Mouse (Mus musculus) heart, postnatal 0 days (tissue): ENCODE results near the gene Syndig1. TPM values are rescaled to one million over a fixed set of nuclear protein-coding genes. Genes with fewer than 3 reads are reported as not detected.

Source experiments
- ATAC-seq: fragments of 200-750 bp; cut with Nextera tagmentation; 2 replicates; pipeline ENCODE4 v1.8.0; 2017; ENCODE audit warnings: low read depth, moderate number of reproducible peaks, moderate library complexity; ENCODE audit not compliant: insufficient read depth
- DNase-seq: peaks from one replicate; pipeline ENCODE4 v3.0.0-alpha.2; 2016; ENCODE audit warnings: low spot score
- H3K27ac ChIP-seq: fragments of 300-500 bp; sonication (generic); 2 replicates; pipeline ENCODE4 v1.5.1; 2014; ENCODE audit warnings: low read depth, mild to moderate bottlenecking
- H3K27me3 ChIP-seq: fragments of 300-500 bp; sonication (generic); 2 replicates; pipeline ENCODE4 v1.6.1; 2014; ENCODE audit warnings: low read length, mixed read lengths; ENCODE audit not compliant: control insufficient read depth, insufficient read depth
- H3K36me3 ChIP-seq: fragments of 300-500 bp; sonication (generic); replicated peaks from 2 replicates; pipeline ENCODE4 v1.6.1; 2014; ENCODE audit warnings: low read length, mixed read lengths; ENCODE audit not compliant: control insufficient read depth, insufficient read depth
- H3K4me1 ChIP-seq: fragments of 300-500 bp; sonication (generic); 2 replicates; pipeline ENCODE4 v1.6.1; 2014; ENCODE audit warnings: antibody characterized with exemption; ENCODE audit not compliant: control insufficient read depth, insufficient read depth
- H3K4me2 ChIP-seq: fragments of 300-500 bp; sonication (generic); 2 replicates; pipeline ENCODE4 v1.6.1; 2014; ENCODE audit warnings: low read depth, mild to moderate bottlenecking, low read length, moderate library complexity
- H3K4me3 ChIP-seq: fragments of 300-500 bp; sonication (generic); 2 replicates; pipeline ENCODE4 v1.5.1; 2014; ENCODE audit warnings: low read depth, low read length
- H3K9ac ChIP-seq: fragments of 300-500 bp; sonication (generic); replicated peaks from 2 replicates; pipeline ENCODE4 v1.6.1; 2014; ENCODE audit warnings: low read depth, low read length, mixed read lengths
- H3K9me3 ChIP-seq: fragments of 300-500 bp; sonication (generic); replicated peaks from 2 replicates; pipeline ENCODE4 v1.6.1; 2016; ENCODE audit warnings: low read length; ENCODE audit not compliant: control insufficient read depth
- CTCF ChIP-seq: IDR thresholded peaks from 2 replicates; pipeline ENCODE4 v1.5.1; 2016; ENCODE audit warnings: antibody characterized with exemption, control low read depth, low read depth
- EP300 ChIP-seq: IDR thresholded peaks from 2 replicates; pipeline ENCODE4 v1.6.1; 2016; ENCODE audit warnings: antibody characterized with exemption, low read depth
- WGBS: fragments of 180-500 bp; shearing (Covaris S2); extraction: QIAGEN DNeasy Blood & Tissue Kit; methylation state at CpG from one replicate; pipeline ENCODE4 v1.1.7; 2014; 5-methylcytosine and 5-hydroxymethylcytosine counted together
- polyA plus RNA-seq: library from polyadenylated mRNA; unstranded; fragments of >200 nt; fragmentation: Nextera tagmentation; extraction: Ambion mirVana; gene quantifications from 2 replicates; pipeline ENCODE4 v1.2.1, GENCODE M21; 2015
- total RNA-seq: library from RNA; depleted of rRNA; stranded (reverse); fragments of >200 nt; gene quantifications from 2 replicates; pipeline ENCODE4 v1.2.3, GENCODE M21; 2014; ENCODE audit warnings: low replicate concordance

The Syndig1 gene
- total and polyA plus RNA-seq, 2 experiments from 2014 or later, result 0.51 to 1.5 TPM

GRCm38 (mm10) chr2:149887634-149888033, 58.6 kb downstream of the Syndig1 start:
- Histone ChIP-seq H3K36me3 (no peaks in the 10 kb centered on the region), H3K4me1 (no peaks in the 10 kb centered on the region), H3K9ac (no peak overlapping the region), H3K27ac (no peak overlapping the region), H3K4me3 (no peak overlapping the region), H3K9me3 (no peaks in the 10 kb centered on the region), H3K27me3 (no peaks in the 10 kb centered on the region), H3K4me2 (no peak overlapping the region)
- TF ChIP-seq EP300, result no peak
- TF ChIP-seq CTCF, result no peak
- ATAC-seq, result no peak
- DNase-seq, result no peak

GRCm38 (mm10) chr2:149891647-149892046, 62.6 kb downstream of the Syndig1 start:
- DNase-seq (no peak), ATAC-seq (no peak)
- H3K4me3 ChIP-seq, result no peak overlapping the region
- no peak overlapping the region for H3K4me2 ChIP-seq
- no peak overlapping the region for H3K27ac ChIP-seq
- no peak overlapping the region for H3K9ac ChIP-seq
- WGBS, result 63% methylated on average over 2 of the region's 2 CpGs
- no peaks in the 10 kb centered on the region for H3K9me3 ChIP-seq
- H3K36me3 ChIP-seq, result no peaks in the 10 kb centered on the region
- TF ChIP-seq CTCF (no peak), EP300 (no peak)
- H3K27me3 ChIP-seq, result no peaks in the 10 kb centered on the region
- no peaks in the 10 kb centered on the region for H3K4me1 ChIP-seq

DNA sequence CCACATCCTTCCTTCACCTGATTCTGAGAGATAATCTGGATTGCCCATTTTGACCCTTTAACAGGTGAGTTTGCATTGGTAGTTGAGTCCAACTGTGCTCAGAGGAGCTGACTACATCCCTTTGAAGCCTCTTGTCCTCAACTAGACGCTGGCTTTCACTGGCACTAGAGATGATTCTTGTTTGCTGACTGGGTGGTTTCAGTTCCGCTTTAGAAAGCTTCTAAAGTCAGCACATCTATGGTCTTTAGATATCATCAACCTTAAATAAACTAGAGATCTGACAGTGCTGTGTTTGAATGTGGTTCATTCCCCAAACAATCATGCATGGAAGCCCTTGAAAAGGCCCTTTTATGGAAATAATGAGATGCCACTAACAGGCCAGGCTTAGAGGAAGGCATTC, 67.3 kb downstream of the Syndig1 start:
- no peak overlapping the region for H3K4me3 ChIP-seq
- no peak for DNase-seq
- no peaks in the 10 kb centered on the region for H3K9me3 ChIP-seq
- H3K4me1 ChIP-seq, result no peaks in the 10 kb centered on the region
- H3K27me3 ChIP-seq, result no peaks in the 10 kb centered on the region
- H3K4me2 ChIP-seq, result no peak overlapping the region
- H3K27ac ChIP-seq, result no peak overlapping the region
- TF ChIP-seq EP300 (no peak), CTCF (no peak)
- no peaks in the 10 kb centered on the region for H3K36me3 ChIP-seq
- WGBS, result 71% methylated on average over 2 of the region's 2 CpGs
- no peak for ATAC-seq
- H3K9ac ChIP-seq, result no peak overlapping the region

DNA sequence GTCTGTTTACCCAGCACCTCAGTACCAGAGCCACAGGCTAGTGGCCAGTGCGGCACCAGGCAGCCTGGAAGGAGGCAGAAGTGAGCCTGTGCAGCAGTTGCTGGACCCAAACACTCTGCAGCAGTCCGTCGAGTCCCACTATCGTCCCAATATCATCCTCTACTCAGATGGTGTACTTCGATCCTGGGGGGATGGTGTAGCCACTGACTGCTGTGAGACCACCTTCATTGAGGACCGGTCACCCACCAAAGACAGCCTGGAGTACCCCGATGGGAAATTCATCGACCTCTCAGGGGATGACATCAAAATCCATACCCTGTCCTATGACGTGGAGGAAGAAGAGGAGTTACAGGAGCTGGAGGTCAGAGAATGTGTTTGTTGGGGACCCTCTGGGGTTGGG, 70.6 kb downstream of the Syndig1 start:
- Histone ChIP-seq H3K9ac (no peak overlapping the region), H3K4me2 (no peak overlapping the region), H3K4me3 (no peak overlapping the region), H3K36me3 (no peaks in the 10 kb centered on the region), H3K27ac (no peak overlapping the region), H3K9me3 (no peaks in the 10 kb centered on the region), H3K27me3 (no peaks in the 10 kb centered on the region), H3K4me1 (no peaks in the 10 kb centered on the region)
- no peak for ATAC-seq
- no peak for DNase-seq
- no peak for TF ChIP-seq CTCF
- TF ChIP-seq EP300, result no peak
- 85% methylated on average over 9 of the region's 9 CpGs for WGBS

DNA sequence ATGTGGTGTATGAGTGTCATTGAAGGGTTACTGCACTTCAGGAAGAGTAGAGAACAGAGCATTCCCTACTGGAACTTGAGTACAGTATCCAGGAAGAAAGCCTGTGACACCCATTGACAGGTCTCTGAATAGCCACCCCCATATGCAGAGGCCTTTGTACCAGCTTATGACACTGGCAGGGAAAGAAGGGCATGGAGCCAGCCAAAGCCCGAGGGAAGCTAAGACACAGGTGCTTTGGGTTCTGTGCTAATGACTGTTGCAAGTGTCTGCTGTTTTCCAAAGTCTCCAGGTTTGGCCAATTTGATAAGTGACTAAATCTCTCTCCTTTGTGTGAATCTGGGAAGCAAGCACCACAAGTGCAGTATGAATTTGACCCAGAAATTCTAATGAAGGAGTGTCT, 71.6 kb downstream of the Syndig1 start:
- no peak for ATAC-seq
- WGBS, result 72% methylated on average over 1 of the region's 1 CpGs

GRCm38 (mm10) chr2:149904405-149904804, 75.4 kb downstream of the Syndig1 start:
- Histone ChIP-seq H3K4me1 (no peaks in the 10 kb centered on the region), H3K4me3 (no peak overlapping the region), H3K27me3 (no peaks in the 10 kb centered on the region), H3K36me3 (no peaks in the 10 kb centered on the region), H3K27ac (no peak overlapping the region), H3K4me2 (no peak overlapping the region), H3K9me3 (no peaks in the 10 kb centered on the region), H3K9ac (no peak overlapping the region)
- DNase-seq, result no peak
- no peak for ATAC-seq
- no peak for TF ChIP-seq EP300
- no peak for TF ChIP-seq CTCF
- 69% methylated on average over 1 of the region's 1 CpGs for WGBS

More for the DNA sequence above, 71.6 kb downstream of the Syndig1 start:
- no peak for DNase-seq
- no peaks in the 10 kb centered on the region for H3K4me1 ChIP-seq
- H3K9me3 ChIP-seq, result no peaks in the 10 kb centered on the region
- H3K4me3 ChIP-seq, result no peak overlapping the region
- H3K27me3 ChIP-seq, result no peaks in the 10 kb centered on the region
- no peak overlapping the region for H3K27ac ChIP-seq
- no peaks in the 10 kb centered on the region for H3K36me3 ChIP-seq
- H3K4me2 ChIP-seq, result no peak overlapping the region
- no peak for TF ChIP-seq CTCF
- TF ChIP-seq EP300, result no peak
- H3K9ac ChIP-seq, result no peak overlapping the region
